11 mouse cellular contexts compared by ENCODE assay signal in the genomic region with DNA sequence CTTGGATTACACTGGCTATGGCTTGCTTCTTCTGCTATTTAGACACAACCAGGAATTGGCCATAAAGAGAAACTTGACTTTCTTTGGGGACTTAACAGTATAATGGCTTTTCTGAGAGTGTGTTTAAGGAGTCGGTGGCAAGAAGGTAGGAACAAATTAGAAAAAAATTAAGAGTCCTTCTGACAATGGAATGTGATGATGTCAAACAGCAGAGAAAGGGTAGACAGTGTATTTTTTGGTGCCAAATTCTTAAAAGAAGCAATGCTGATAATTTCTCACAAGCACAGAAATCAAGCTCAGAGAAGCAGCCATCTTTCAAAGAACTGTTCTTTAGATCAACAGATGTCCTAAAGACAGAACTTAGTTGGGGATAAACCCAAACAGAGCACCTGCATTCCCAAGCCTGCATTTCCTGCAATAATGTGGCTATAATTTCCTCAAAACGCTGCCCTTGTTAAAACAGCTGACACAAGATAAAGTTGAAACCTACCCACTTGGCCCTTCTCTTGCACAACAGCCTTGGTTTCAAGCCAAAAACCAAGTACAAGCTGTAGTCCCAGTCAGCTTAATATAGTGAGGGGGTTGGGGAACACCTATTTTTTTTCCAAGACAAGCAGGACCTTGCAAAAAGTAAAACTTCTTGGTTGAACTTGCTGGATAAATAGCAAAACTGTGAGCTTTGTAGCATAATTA.
DNase-seq lines count a peak whose midpoint lies in the region; ATAC-seq lines count a peak whose summit lies in the region.
"Had no signal": no experiment of that assay in that cellular context is flagged by ENCODE, and none has a peak within 500 bp of the region (broad histone marks: within the 10 kb centered on the region; RNA-seq: fewer than 3 reads in every experiment).

No protein-coding gene starts in this region.

- H3K4me3 ChIP-seq in kidney, embryonic 16.5 days (ENCODE audit: low read length): no peak overlapping the region
- H3K4me3 ChIP-seq in lung, embryonic 16.5 days (ENCODE audit: low read length): no peak overlapping the region

- H3K27ac ChIP-seq in kidney, embryonic 16.5 days (ENCODE audit: low read length): no peak overlapping the region
- H3K27ac ChIP-seq in lung, embryonic 16.5 days (ENCODE audit: low read length): peak overlapping the region; percentile 80

- no peak overlapping the region for H3K4me2 ChIP-seq in kidney, embryonic 16.5 days (replicated peaks; ENCODE audit: low read depth, low read length)
- peak overlapping the region; percentile 25 for H3K4me2 ChIP-seq in lung, embryonic 16.5 days (ENCODE audit: low read depth, low read length)

- no peak overlapping the region for H3K9ac ChIP-seq in kidney, embryonic 16.5 days (replicated peaks; ENCODE audit: low read length)
- no peak overlapping the region for H3K9ac ChIP-seq in lung, embryonic 16.5 days (ENCODE audit: low read length)

- H3K36me3 ChIP-seq in kidney, embryonic 16.5 days (ENCODE audit: insufficient read depth, low read length): no peaks in the 10 kb centered on the region
- no peaks in the 10 kb centered on the region for H3K36me3 ChIP-seq in lung, embryonic 16.5 days (ENCODE audit: control insufficient read depth, insufficient read depth, low read length)

- no peaks in the 10 kb centered on the region for H3K9me3 ChIP-seq in kidney, embryonic 16.5 days (ENCODE audit: low read length)
- no peaks in the 10 kb centered on the region for H3K9me3 ChIP-seq in lung, embryonic 16.5 days (ENCODE audit: control insufficient read depth, low read length)

- ATAC-seq in kidney, embryonic 16.5 days (ENCODE audit: low FRiP score, low TSS enrichment): no peak
- peak; percentile 94 for ATAC-seq in lung, embryonic 16.5 days (ENCODE audit: low read depth)
- no peak for ATAC-seq in megakaryocyte-erythroid progenitor cell, adult 5-6 weeks (replicated peaks; ENCODE audit: low FRiP score, low TSS enrichment, poor library complexity, severe bottlenecking)
- ATAC-seq: Patski had no signal

- H3K27me3 ChIP-seq in kidney, embryonic 16.5 days (ENCODE audit: insufficient read depth, low read length): no peaks in the 10 kb centered on the region
- H3K27me3 ChIP-seq in lung, embryonic 16.5 days (ENCODE audit: control insufficient read depth, insufficient read depth, low read depth, low read length): no peaks in the 10 kb centered on the region
- H3K27me3 ChIP-seq: Patski had no signal

- DNase-seq in kidney, adult 8-10 months: peak; percentile 47 to 74
- DNase-seq in adipocyte (ENCODE audit: low spot score): peak; percentile 88
- peak; percentile 56 for DNase-seq in fibroblast of lung, adult 2 months (ENCODE audit: low read depth)
- DNase-seq in left cerebral cortex, adult 18-20 months (ENCODE audit: low spot score in 2 of 2): no peak
- no peak for DNase-seq in right cerebral cortex, adult 18-20 months
- DNase-seq: midbrain, embryonic 14.5 days; thymus, postnatal 25 days had no signal

- H3K4me1 ChIP-seq in kidney, embryonic 16.5 days (ENCODE audit: insufficient read depth, low read length): peaks cover 15% of the 10 kb centered on the region
- peaks cover 13% of the 10 kb centered on the region for H3K4me1 ChIP-seq in lung, embryonic 16.5 days (replicated peaks; ENCODE audit: control insufficient read depth, insufficient read depth, low read length)

- whole genome bisulfite sequencing in kidney, embryonic 16.5 days: 60% methylated on average over 2 of the region's 2 CpGs
- WGBS in lung, embryonic 16.5 days: 21% methylated on average over 2 of the region's 2 CpGs

Comparison
In these comparisons a context has a peak if more than half of its experiments do, and no peak if none do; other contexts are left out.
1. DNase-seq: peak in kidney, adult 8-10 months (2 of 2), adipocyte (single experiment) and fibroblast of lung, adult 2 months (single experiment); none in left cerebral cortex, adult 18-20 months (0 of 2) and right cerebral cortex, adult 18-20 months (single experiment).